ENCODE assay signal across 22 mouse cellular contexts in genomic region chr3:83784726-83785125, GRCm38 (mm10). TPM values are rescaled to one million over a fixed set of nuclear protein-coding genes. Genes with fewer than 3 reads are reported as not detected.
DNase-seq lines count a peak whose midpoint lies in the region; ATAC-seq lines count a peak whose summit lies in the region.
"Had no signal": no experiment of that assay in that cellular context is flagged by ENCODE, and none has a peak within 500 bp of the region (broad histone marks: within the 10 kb centered on the region; RNA-seq: fewer than 3 reads in every experiment).

No protein-coding gene starts in this region.

- DNase-seq in kidney, postnatal 25 days: no peak
- DNase-seq in neural tube, embryonic 11.5 days (ENCODE audit: low spot score): no peak
- no peak for DNase-seq in neural tube, embryonic 10.5 days (ENCODE audit: extremely low spot score, low spot score)
- DNase-seq in thymus, postnatal 14 days: no peak
- no peak for DNase-seq in right cerebral cortex, postnatal 14 days
- DNase-seq: cerebellum, adult 18-20 months; cerebellum, postnatal 36 days; heart, postnatal 10 days; left cerebral cortex, postnatal 4 days; lung, postnatal 14 days; spleen, adult 18-20 months; thymus, postnatal 4 days had no signal

- ATAC-seq in kidney, embryonic 14.5 days (ENCODE audit: low FRiP score, low TSS enrichment): 0 out of 2 replicates have a peak, but pooled peaks have one; percentile 2
- 0 out of 2 replicates have a peak, but pooled peaks have one; percentile 25 for ATAC-seq in neural tube, embryonic 11.5 days (ENCODE audit: insufficient read depth, low FRiP score, low TSS enrichment)
- no peak for ATAC-seq in embryonic facial prominence, embryonic 13.5 days (ENCODE audit: insufficient number of reproducible peaks, insufficient read depth, low FRiP score, low TSS enrichment, low read depth)
- ATAC-seq in limb, embryonic 13.5 days (ENCODE audit: low FRiP score, low read depth): no peak
- ATAC-seq: forebrain, embryonic 15.5 days had no signal

- H3K9ac ChIP-seq in kidney, embryonic 14.5 days (ENCODE audit: low read depth, low read length): no peak overlapping the region
- no peak overlapping the region for H3K9ac ChIP-seq in neural tube, embryonic 11.5 days (ENCODE audit: low read length)
- no peak overlapping the region for H3K9ac ChIP-seq in embryonic facial prominence, embryonic 13.5 days
- no peak overlapping the region for H3K9ac ChIP-seq in limb, embryonic 13.5 days
- H3K9ac ChIP-seq: forebrain, embryonic 15.5 days; hindbrain, embryonic 15.5 days; intestine, embryonic 15.5 days; liver, embryonic 14.5 days; neural tube, embryonic 13.5 days had no signal

- no peak overlapping the region for H3K27ac ChIP-seq in kidney, embryonic 14.5 days (ENCODE audit: low read depth, low read length)
- H3K27ac ChIP-seq in neural tube, embryonic 11.5 days (ENCODE audit: low read depth, low read length): no peak overlapping the region
- peak overlapping the region; percentile 85 for H3K27ac ChIP-seq in embryonic facial prominence, embryonic 13.5 days
- H3K27ac ChIP-seq in limb, embryonic 13.5 days: 0 out of 2 replicates have a peak overlapping the region, but pooled peaks have one; percentile 75
- H3K27ac ChIP-seq: forebrain, embryonic 15.5 days; hindbrain, embryonic 15.5 days; kidney, postnatal 0 days; liver, embryonic 14.5 days had no signal

- no peaks in the 10 kb centered on the region for H3K36me3 ChIP-seq in kidney, embryonic 14.5 days (ENCODE audit: control insufficient read depth, insufficient read depth, low read length)
- H3K36me3 ChIP-seq in neural tube, embryonic 11.5 days (ENCODE audit: control insufficient read depth, insufficient read depth, low read length): no peaks in the 10 kb centered on the region
- H3K36me3 ChIP-seq in embryonic facial prominence, embryonic 13.5 days: no peaks in the 10 kb centered on the region
- no peaks in the 10 kb centered on the region for H3K36me3 ChIP-seq in limb, embryonic 13.5 days
- H3K36me3 ChIP-seq: forebrain, embryonic 15.5 days; hindbrain, embryonic 15.5 days; intestine, embryonic 15.5 days; neural tube, embryonic 13.5 days had no signal

- no peak overlapping the region for H3K4me3 ChIP-seq in kidney, embryonic 14.5 days (ENCODE audit: low read length)
- no peak overlapping the region for H3K4me3 ChIP-seq in neural tube, embryonic 11.5 days (ENCODE audit: low read depth, low read length)
- no peak overlapping the region for H3K4me3 ChIP-seq in embryonic facial prominence, embryonic 13.5 days
- H3K4me3 ChIP-seq in limb, embryonic 13.5 days: no peak overlapping the region
- H3K4me3 ChIP-seq: forebrain, embryonic 15.5 days; hindbrain, embryonic 15.5 days; intestine, embryonic 15.5 days; megakaryocyte, embryonic 14.5 days; neural tube, embryonic 13.5 days had no signal

- peaks cover 24% of the 10 kb centered on the region for H3K4me1 ChIP-seq in kidney, embryonic 14.5 days (ENCODE audit: control insufficient read depth, insufficient read depth, low read length)
- H3K4me1 ChIP-seq in neural tube, embryonic 11.5 days (ENCODE audit: control insufficient read depth, insufficient read depth, low read length): peaks cover 19% of the 10 kb centered on the region
- peaks cover 45% of the 10 kb centered on the region for H3K4me1 ChIP-seq in embryonic facial prominence, embryonic 13.5 days
- H3K4me1 ChIP-seq in limb, embryonic 13.5 days: peaks cover 51% of the 10 kb centered on the region
- H3K4me1 ChIP-seq: forebrain, embryonic 15.5 days had no signal

- H3K4me2 ChIP-seq in kidney, embryonic 14.5 days (replicated peaks; ENCODE audit: low read depth, low read length): no peak overlapping the region
- H3K4me2 ChIP-seq in neural tube, embryonic 11.5 days (ENCODE audit: low read depth): no peak overlapping the region
- peak overlapping the region; percentile 47; the same call in 1 of the 2 replicates for H3K4me2 ChIP-seq in embryonic facial prominence, embryonic 13.5 days
- peak overlapping the region; percentile 48 for H3K4me2 ChIP-seq in limb, embryonic 13.5 days (replicated peaks)
- H3K4me2 ChIP-seq: forebrain, embryonic 15.5 days; hindbrain, embryonic 15.5 days; intestine, embryonic 15.5 days had no signal

- 66% methylated on average over 3 of the region's 3 CpGs for WGBS in kidney, embryonic 14.5 days
- 56% methylated on average over 3 of the region's 3 CpGs for WGBS in neural tube, embryonic 11.5 days
- 32% methylated on average over 3 of the region's 3 CpGs for WGBS in embryonic facial prominence, embryonic 13.5 days
- WGBS in limb, embryonic 13.5 days: 20% methylated on average over 3 of the region's 3 CpGs

- no peaks in the 10 kb centered on the region for H3K9me3 ChIP-seq in kidney, embryonic 14.5 days (ENCODE audit: control insufficient read depth, low read length)
- no peaks in the 10 kb centered on the region for H3K9me3 ChIP-seq in neural tube, embryonic 11.5 days (ENCODE audit: control insufficient read depth, low read length)
- no peaks in the 10 kb centered on the region for H3K9me3 ChIP-seq in embryonic facial prominence, embryonic 13.5 days
- H3K9me3 ChIP-seq in limb, embryonic 13.5 days: no peaks in the 10 kb centered on the region
- H3K9me3 ChIP-seq: forebrain, embryonic 15.5 days; hindbrain, embryonic 15.5 days; intestine, embryonic 15.5 days; neural tube, embryonic 13.5 days had no signal

- peaks cover 3% of the 10 kb centered on the region; the same call in 1 of the 2 replicates for H3K27me3 ChIP-seq in kidney, embryonic 14.5 days (ENCODE audit: control insufficient read depth, insufficient read depth, low read length)
- no peaks in the 10 kb centered on the region for H3K27me3 ChIP-seq in neural tube, embryonic 11.5 days (ENCODE audit: control insufficient read depth, insufficient read depth, low read length)
- peaks cover 6% of the 10 kb centered on the region; the same call in 1 of the 2 replicates for H3K27me3 ChIP-seq in embryonic facial prominence, embryonic 13.5 days
- peaks cover 16% of the 10 kb centered on the region; the same call in 1 of the 2 replicates for H3K27me3 ChIP-seq in limb, embryonic 13.5 days
- H3K27me3 ChIP-seq: forebrain, embryonic 15.5 days; hindbrain, embryonic 15.5 days; intestine, embryonic 15.5 days had no signal

RNA-seq across cellular contexts. Expression of gene Sfrp2, which starts 18.6 kb away (rescaled TPM):
- polyA plus RNA-seq in kidney, embryonic 14.5 days (2014; fragmentation: Nextera tagmentation; extraction: Ambion mirVana): 154 and 173 TPM in 2 replicates
- 105 and 114 TPM in 2 replicates for polyA plus RNA-seq in neural tube, embryonic 11.5 days (2014; fragmentation: Nextera tagmentation; extraction: Ambion mirVana)
- polyA plus RNA-seq in embryonic facial prominence, embryonic 13.5 days (2015; fragmentation: Nextera tagmentation; extraction: Ambion mirVana): 326 and 399 TPM in 2 replicates
- polyA plus RNA-seq in limb, embryonic 13.5 days (2015; fragmentation: Nextera tagmentation; extraction: Ambion mirVana): 419 and 465 TPM in 2 replicates

RNA-seq across cellular contexts. Expression of gene Tlr2, which starts 56.8 kb away (rescaled TPM):
- polyA plus RNA-seq in kidney, embryonic 14.5 days (2014; fragmentation: Nextera tagmentation; extraction: Ambion mirVana): 1.3 and 3.4 TPM in 2 replicates
- polyA plus RNA-seq in neural tube, embryonic 11.5 days (2014; fragmentation: Nextera tagmentation; extraction: Ambion mirVana): 1.7 and 2.1 TPM in 2 replicates
- 5.4 and 6.7 TPM in 2 replicates for polyA plus RNA-seq in embryonic facial prominence, embryonic 13.5 days (2015; fragmentation: Nextera tagmentation; extraction: Ambion mirVana)
- 7.4 and 8.2 TPM in 2 replicates for polyA plus RNA-seq in limb, embryonic 13.5 days (2015; fragmentation: Nextera tagmentation; extraction: Ambion mirVana)

Comparison
In these comparisons a context has a peak if more than half of its experiments do, and no peak if none do; other contexts are left out.
1. ATAC-seq: peak in kidney, embryonic 14.5 days (single experiment) and neural tube, embryonic 11.5 days (single experiment); none in embryonic facial prominence, embryonic 13.5 days (single experiment) and limb, embryonic 13.5 days (single experiment).
2. H3K27ac ChIP-seq: peak in embryonic facial prominence, embryonic 13.5 days (single experiment) and limb, embryonic 13.5 days (single experiment); none in kidney, embryonic 14.5 days (single experiment) and neural tube, embryonic 11.5 days (single experiment).
3. H3K4me2 ChIP-seq: peak in embryonic facial prominence, embryonic 13.5 days (single experiment) and limb, embryonic 13.5 days (single experiment); none in kidney, embryonic 14.5 days (single experiment) and neural tube, embryonic 11.5 days (single experiment).